Mouse (Mus musculus): ENCODE data around the gene Nptx1.

- TF ChIP-seq CTCF (IDR thresholded peaks at IDR 0.05; ENCODE audit: low read depth) (no peak), EP300 (IDR thresholded peaks at IDR 0.05; ENCODE audit: low read depth) (no peak)
These were observed 24.8 kb downstream of the Nptx1 start for GRCm38 (mm10) chr11:119522779-119523178.
